Comparison of ENCODE assay signal across 1 mouse cellular context in genomic region chr11:100959464-100959810, GRCm38 (mm10).
TF ChIP-seq lines count a peak whose summit lies in the region.

No protein-coding gene starts in this region.

TF ChIP-seq in MEL, 35 proteins besides CTCF, POLR2A, EP300 and RAD21 (continued from another document):
- TF ChIP-seq MEF2A (IDR thresholded peaks at IDR 0.05; ENCODE audit: extremely low read depth, insufficient replicate concordance, low read depth, low read length, poor library complexity, severe bottlenecking) (no peak), MAFK (IDR thresholded peaks at IDR 0.05; ENCODE audit: borderline replicate concordance, low read depth, low read length) (no peak), ZC3H11A (IDR thresholded peaks at IDR 0.05; ENCODE audit: low read depth, low read length) (peak; percentile 87), POLR2AphosphoS5 (IDR thresholded peaks at IDR 0.05; ENCODE audit: borderline replicate concordance, low read depth, low read length) (no peak), POLR2AphosphoS2 (IDR thresholded peaks at IDR 0.05; ENCODE audit: low read length) (no peak), SIN3A (IDR thresholded peaks at IDR 0.05; ENCODE audit: low read length) (peak; percentile 42; the same call in 1 of the 2 replicates), HCFC1 (IDR thresholded peaks at IDR 0.05; ENCODE audit: low read depth, low read length) (no peak), RCOR1 (IDR thresholded peaks at IDR 0.05; ENCODE audit: low read depth, low read length) (no peak), UBTF (IDR thresholded peaks at IDR 0.05; ENCODE audit: borderline replicate concordance, insufficient read depth, low read depth, low read length) (no peak), TCF12 (IDR thresholded peaks at IDR 0.05; ENCODE audit: low read depth, low read length) (no peak), ZKSCAN1 (IDR thresholded peaks at IDR 0.05; ENCODE audit: low read depth, low read length) (no peak), GABPA (IDR thresholded peaks at IDR 0.05; ENCODE audit: low read depth, low read length) (no peak), MAZ (IDR thresholded peaks at IDR 0.05; ENCODE audit: low read depth, low read length) (no peak), ELF1 (IDR thresholded peaks at IDR 0.05; ENCODE audit: low read depth, low read length) (no peak), TAL1 (IDR thresholded peaks at IDR 0.05; ENCODE audit: low read length) (no peak), ZNF384 (IDR thresholded peaks at IDR 0.05; ENCODE audit: low read depth, low read length) (peak; percentile 97), NRF1 (IDR thresholded peaks at IDR 0.05; ENCODE audit: insufficient read depth, low read depth, low read length, poor library complexity, severe bottlenecking) (no peak), USF1 (IDR thresholded peaks at IDR 0.05; ENCODE audit: low read depth, low read length) (no peak)
